Mouse (Mus musculus): ENCODE data around the gene Nog. TPM values are rescaled to one million over a fixed set of nuclear protein-coding genes. Genes with fewer than 3 reads are reported as not detected.

Gene Nog
- 1.0 and 1.3 TPM in 2 replicates for polyA plus RNA-seq (2015; fragmentation: Nextera tagmentation; extraction: Ambion mirVana)

- under 1% methylated on average over 89 of the region's 97 CpGs for WGBS
- Histone ChIP-seq H3K36me3 (ENCODE audit: control insufficient read depth, insufficient read depth, low read length) (no peaks in the 10 kb centered on the region), H3K9ac (ENCODE audit: low read length) (peak within 1 kb of the TSS; percentile 68), H3K4me2 (ENCODE audit: low read depth, low read length) (peak within 1 kb of the TSS; percentile 97), H3K4me1 (replicated peaks; ENCODE audit: control insufficient read depth, insufficient read depth, low read length) (peaks cover 29% of the 10 kb centered on the region), H3K27ac (ENCODE audit: low read length) (peak within 1 kb of the TSS; percentile 71), H3K27me3 (ENCODE audit: control insufficient read depth, insufficient read depth, low read depth, low read length) (peaks cover 17% of the 10 kb centered on the region), H3K4me3 (ENCODE audit: low read length) (peak within 1 kb of the TSS; percentile 68), H3K9me3 (ENCODE audit: control insufficient read depth, low read length) (peaks cover 3% of the 10 kb centered on the region; the same call in 1 of the 2 replicates)
- ATAC-seq (ENCODE audit: low read depth) = peak; percentile 50
Measured at GRCm38 (mm10) chr11:89302056-89302815, at the start of gene Nog. Gene Nog, minus strand, starts transcription at chr11:89302332.

- Histone ChIP-seq H3K27ac (ENCODE audit: low read length) (no peak overlapping the region), H3K9me3 (ENCODE audit: control insufficient read depth, low read length) (no peaks in the 10 kb centered on the region), H3K27me3 (ENCODE audit: control insufficient read depth, insufficient read depth, low read depth, low read length) (no peaks in the 10 kb centered on the region), H3K4me3 (ENCODE audit: low read length) (no peak overlapping the region), H3K36me3 (ENCODE audit: control insufficient read depth, insufficient read depth, low read length) (no peaks in the 10 kb centered on the region), H3K4me1 (replicated peaks; ENCODE audit: control insufficient read depth, insufficient read depth, low read length) (peaks cover 3% of the 10 kb centered on the region), H3K9ac (ENCODE audit: low read length) (peak overlapping the region; percentile 25; the same call in 1 of the 2 replicates), H3K4me2 (ENCODE audit: low read depth, low read length) (no peak overlapping the region)
- ATAC-seq (ENCODE audit: low read depth) = peak; percentile 28; the same call in 1 of the 2 replicates
- 38% methylated on average over 12 of the region's 12 CpGs for WGBS
Measured at GRCm38 (mm10) chr11:89340238-89340637, 38.1 kb upstream of the Nog start.

GRCm38 (mm10) chr11:89339783-89340182 lies 37.7 kb upstream of the Nog start:
- Histone ChIP-seq H3K36me3 (ENCODE audit: control insufficient read depth, insufficient read depth, low read length) (no peaks in the 10 kb centered on the region), H3K27ac (ENCODE audit: low read length) (no peak overlapping the region), H3K4me3 (ENCODE audit: low read length) (no peak overlapping the region), H3K27me3 (ENCODE audit: control insufficient read depth, insufficient read depth, low read depth, low read length) (no peaks in the 10 kb centered on the region), H3K9me3 (ENCODE audit: control insufficient read depth, low read length) (no peaks in the 10 kb centered on the region), H3K4me2 (ENCODE audit: low read depth, low read length) (no peak overlapping the region), H3K4me1 (replicated peaks; ENCODE audit: control insufficient read depth, insufficient read depth, low read length) (peaks cover 3% of the 10 kb centered on the region), H3K9ac (ENCODE audit: low read length) (peak overlapping the region; percentile 25; the same call in 1 of the 2 replicates)
- ATAC-seq (ENCODE audit: low read depth) = peak; percentile 74
- WGBS = 51% methylated on average over 8 of the region's 8 CpGs

GRCm38 (mm10) chr11:89337910-89338309 lies 35.8 kb upstream of the Nog start:
- Histone ChIP-seq H3K27ac (ENCODE audit: low read length) (no peak overlapping the region), H3K27me3 (ENCODE audit: control insufficient read depth, insufficient read depth, low read depth, low read length) (no peaks in the 10 kb centered on the region), H3K4me2 (ENCODE audit: low read depth, low read length) (no peak overlapping the region), H3K4me3 (ENCODE audit: low read length) (no peak overlapping the region), H3K4me1 (replicated peaks; ENCODE audit: control insufficient read depth, insufficient read depth, low read length) (peaks cover 3% of the 10 kb centered on the region), H3K36me3 (ENCODE audit: control insufficient read depth, insufficient read depth, low read length) (no peaks in the 10 kb centered on the region), H3K9me3 (ENCODE audit: control insufficient read depth, low read length) (no peaks in the 10 kb centered on the region), H3K9ac (ENCODE audit: low read length) (no peak overlapping the region)
- no peak for ATAC-seq (ENCODE audit: low read depth)

GRCm38 (mm10) chr11:89327089-89327881 lies 25.2 kb upstream of the Nog start:
- WGBS = 57% methylated on average over 11 of the region's 11 CpGs
- no peaks in the 10 kb centered on the region for H3K9me3 ChIP-seq (ENCODE audit: control insufficient read depth, low read length)
- H3K4me1 ChIP-seq (replicated peaks; ENCODE audit: control insufficient read depth, insufficient read depth, low read length) = no peaks in the 10 kb centered on the region
- no peak overlapping the region for H3K9ac ChIP-seq (ENCODE audit: low read length)
- no peaks in the 10 kb centered on the region for H3K27me3 ChIP-seq (ENCODE audit: control insufficient read depth, insufficient read depth, low read depth, low read length)
- ATAC-seq (ENCODE audit: low read depth) = no peak
- no peak overlapping the region for H3K4me2 ChIP-seq (ENCODE audit: low read depth, low read length)
- no peak overlapping the region for H3K4me3 ChIP-seq (ENCODE audit: low read length)
- H3K36me3 ChIP-seq (ENCODE audit: control insufficient read depth, insufficient read depth, low read length) = no peaks in the 10 kb centered on the region
- H3K27ac ChIP-seq (ENCODE audit: low read length) = no peak overlapping the region

DNA sequence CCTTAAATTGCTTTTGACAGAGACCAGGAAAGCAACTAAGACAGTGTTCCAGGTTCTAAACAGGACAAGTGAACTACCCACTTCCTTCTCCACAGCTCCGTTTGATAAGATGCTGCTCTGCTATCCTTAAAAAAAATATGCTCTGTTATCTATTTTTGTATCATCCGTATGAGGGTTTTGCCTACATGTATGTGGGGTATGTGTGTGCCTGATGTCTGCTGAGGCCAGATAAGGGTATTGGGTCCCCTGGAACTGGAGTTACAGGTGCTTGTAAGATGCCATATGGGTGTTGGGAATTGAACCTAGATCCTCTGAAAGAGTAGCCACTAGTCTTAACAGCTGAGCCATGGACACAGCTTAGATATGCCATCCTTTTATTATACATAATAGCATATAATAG lies 19.6 kb upstream of the Nog start:
- H3K9me3 ChIP-seq (ENCODE audit: control insufficient read depth, low read length) = no peaks in the 10 kb centered on the region
- H3K27ac ChIP-seq (ENCODE audit: low read length) = no peak overlapping the region
- WGBS = 80% methylated on average over 2 of the region's 2 CpGs
- H3K9ac ChIP-seq (ENCODE audit: low read length) = no peak overlapping the region
- ATAC-seq (ENCODE audit: low read depth) = no peak
- H3K4me3 ChIP-seq (ENCODE audit: low read length) = no peak overlapping the region
- H3K27me3 ChIP-seq (ENCODE audit: control insufficient read depth, insufficient read depth, low read depth, low read length) = no peaks in the 10 kb centered on the region
- H3K4me1 ChIP-seq (replicated peaks; ENCODE audit: control insufficient read depth, insufficient read depth, low read length) = peaks cover 4% of the 10 kb centered on the region; the same call in 1 of the 2 replicates
- no peaks in the 10 kb centered on the region for H3K36me3 ChIP-seq (ENCODE audit: control insufficient read depth, insufficient read depth, low read length)
- no peak overlapping the region for H3K4me2 ChIP-seq (ENCODE audit: low read depth, low read length)

- Histone ChIP-seq H3K27me3 (ENCODE audit: control insufficient read depth, insufficient read depth, low read depth, low read length) (no peaks in the 10 kb centered on the region), H3K9me3 (ENCODE audit: control insufficient read depth, low read length) (no peaks in the 10 kb centered on the region), H3K4me2 (ENCODE audit: low read depth, low read length) (no peak overlapping the region), H3K27ac (ENCODE audit: low read length) (no peak overlapping the region), H3K4me1 (replicated peaks; ENCODE audit: control insufficient read depth, insufficient read depth, low read length) (peaks cover 4% of the 10 kb centered on the region; the same call in 1 of the 2 replicates), H3K36me3 (ENCODE audit: control insufficient read depth, insufficient read depth, low read length) (no peaks in the 10 kb centered on the region), H3K9ac (ENCODE audit: low read length) (no peak overlapping the region), H3K4me3 (ENCODE audit: low read length) (no peak overlapping the region)
- ATAC-seq (ENCODE audit: low read depth) = no peak
- WGBS = 23% methylated on average over 6 of the region's 6 CpGs
Measured at GRCm38 (mm10) chr11:89319675-89320074, 17.5 kb upstream of the Nog start.

GRCm38 (mm10) chr11:89318324-89318723 lies 16.2 kb upstream of the Nog start:
- Histone ChIP-seq H3K36me3 (ENCODE audit: control insufficient read depth, insufficient read depth, low read length) (no peaks in the 10 kb centered on the region), H3K27ac (ENCODE audit: low read length) (no peak overlapping the region), H3K9ac (ENCODE audit: low read length) (no peak overlapping the region), H3K4me1 (replicated peaks; ENCODE audit: control insufficient read depth, insufficient read depth, low read length) (peaks cover 5% of the 10 kb centered on the region), H3K27me3 (ENCODE audit: control insufficient read depth, insufficient read depth, low read depth, low read length) (no peaks in the 10 kb centered on the region), H3K9me3 (ENCODE audit: control insufficient read depth, low read length) (no peaks in the 10 kb centered on the region), H3K4me3 (ENCODE audit: low read length) (no peak overlapping the region), H3K4me2 (ENCODE audit: low read depth, low read length) (no peak overlapping the region)
- peak; percentile 59; the same call in 1 of the 2 replicates for ATAC-seq (ENCODE audit: low read depth)
- 27% methylated on average over 8 of the region's 8 CpGs for whole genome bisulfite sequencing

DNA sequence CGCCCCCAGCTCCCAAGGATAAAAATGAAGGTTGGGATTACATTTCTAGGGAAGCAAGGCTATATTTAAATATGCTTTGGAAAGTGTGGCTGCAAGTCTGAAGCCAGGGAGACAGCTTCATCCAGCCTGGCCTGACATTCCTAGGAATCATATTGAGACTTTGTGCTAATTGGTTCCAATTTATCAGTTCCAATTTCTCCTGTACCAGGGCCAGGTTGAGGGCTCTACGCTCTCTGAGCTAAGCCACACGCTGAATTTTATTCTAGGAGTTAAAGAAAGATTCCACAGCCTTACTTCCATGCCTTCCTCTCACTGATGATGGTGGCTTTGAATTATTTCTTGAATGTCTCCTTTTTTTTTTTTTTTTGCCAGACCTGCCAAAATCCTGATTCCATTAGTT lies 15.6 kb upstream of the Nog start:
- H3K9ac ChIP-seq (ENCODE audit: low read length) = no peak overlapping the region
- H3K27me3 ChIP-seq (ENCODE audit: control insufficient read depth, insufficient read depth, low read depth, low read length) = no peaks in the 10 kb centered on the region
- H3K27ac ChIP-seq (ENCODE audit: low read length) = no peak overlapping the region
- H3K9me3 ChIP-seq (ENCODE audit: control insufficient read depth, low read length) = no peaks in the 10 kb centered on the region
- ATAC-seq (ENCODE audit: low read depth) = no peak
- no peak overlapping the region for H3K4me3 ChIP-seq (ENCODE audit: low read length)
- no peaks in the 10 kb centered on the region for H3K36me3 ChIP-seq (ENCODE audit: control insufficient read depth, insufficient read depth, low read length)
- no peak overlapping the region for H3K4me2 ChIP-seq (ENCODE audit: low read depth, low read length)
- peaks cover 9% of the 10 kb centered on the region for H3K4me1 ChIP-seq (replicated peaks; ENCODE audit: control insufficient read depth, insufficient read depth, low read length)
- 75% methylated on average over 3 of the region's 3 CpGs for WGBS
